In the genomic region with DNA sequence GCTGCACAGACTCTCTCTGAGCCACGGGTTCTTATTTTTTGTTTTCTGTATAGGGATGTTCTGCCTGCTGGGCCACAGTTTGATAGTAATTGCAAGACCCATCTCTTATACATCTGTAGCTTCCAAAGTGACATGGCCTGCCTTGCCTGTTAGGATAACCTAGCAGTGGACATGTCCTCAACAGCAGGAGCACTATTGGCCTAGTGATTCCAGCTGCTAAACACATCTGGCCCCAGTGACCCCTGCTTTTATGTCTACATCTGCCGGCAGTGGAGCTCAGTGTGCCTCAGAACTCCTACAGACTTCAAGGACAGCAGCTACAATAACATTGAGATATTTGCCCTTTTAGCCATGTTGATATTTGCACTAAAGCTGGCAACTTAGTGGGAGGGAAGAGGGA, we compare ENCODE assay signal across 27 mouse cellular contexts. TPM values are rescaled to one million over a fixed set of nuclear protein-coding genes. Genes with fewer than 3 reads are reported as not detected.
DNase-seq lines count a peak whose midpoint lies in the region; ATAC-seq lines count a peak whose summit lies in the region.
"Had no signal": no experiment of that assay in that cellular context is flagged by ENCODE, and none has a peak within 500 bp of the region (broad histone marks: within the 10 kb centered on the region; RNA-seq: fewer than 3 reads in every experiment).

No protein-coding gene starts in this region.

- peak; percentile 57 for DNase-seq in embryo, embryonic 10 days (ENCODE audit: low spot score)
- DNase-seq in embryo, embryonic 9.5 days (ENCODE audit: extremely low spot score), result no peak
- DNase-seq in liver, embryonic 13.5 days, result no peak
- DNase-seq in neural tube, embryonic 10.5 days (ENCODE audit: extremely low spot score, low spot score), result peak; percentile 44
- DNase-seq in neural tube, embryonic 11.5 days (ENCODE audit: low spot score), result peak; percentile 40
- no peak for DNase-seq in kidney, adult 11 months
- DNase-seq: adrenal gland, postnatal 10 days; adrenal gland, postnatal 36 days; cerebellum, adult 11 months; cerebellum, adult 2 months; cerebellum, adult 9-11 months; cerebellum, postnatal 25 days; gastrocnemius, postnatal 25 days; heart, adult 18-20 months; heart, postnatal 14 days; heart, postnatal 4 days had no signal

- 65% methylated on average over 2 of the region's 2 CpGs for WGBS in liver, embryonic 13.5 days (ENCODE audit: insufficient replicate concordance)
- WGBS in liver, embryonic 12.5 days (ENCODE audit: insufficient replicate concordance), result 68% methylated on average over 2 of the region's 2 CpGs
- WGBS in neural tube, embryonic 15.5 days, result 60% methylated on average over 2 of the region's 2 CpGs
- WGBS in neural tube, embryonic 11.5 days, result 47% methylated on average over 2 of the region's 2 CpGs

- H3K4me3 ChIP-seq in liver, embryonic 13.5 days (replicated peaks), result no peak overlapping the region
- H3K4me3 ChIP-seq in liver, embryonic 12.5 days, result no peak overlapping the region
- no peak overlapping the region for H3K4me3 ChIP-seq in neural tube, embryonic 15.5 days (replicated peaks)
- no peak overlapping the region for H3K4me3 ChIP-seq in neural tube, embryonic 11.5 days (ENCODE audit: low read depth, low read length)
- H3K4me3 ChIP-seq: embryonic facial prominence, embryonic 10.5 days; embryonic facial prominence, embryonic 13.5 days; erythroblast, embryonic 14.5 days; forebrain, embryonic 12.5 days; forebrain, embryonic 15.5 days; heart, embryonic 13.5 days; hindbrain, embryonic 13.5 days had no signal

- H3K9me3 ChIP-seq in liver, embryonic 13.5 days (replicated peaks), result no peaks in the 10 kb centered on the region
- H3K9me3 ChIP-seq in liver, embryonic 12.5 days (replicated peaks), result no peaks in the 10 kb centered on the region
- no peaks in the 10 kb centered on the region for H3K9me3 ChIP-seq in neural tube, embryonic 15.5 days (replicated peaks)
- H3K9me3 ChIP-seq in neural tube, embryonic 11.5 days (ENCODE audit: control insufficient read depth, low read length), result no peaks in the 10 kb centered on the region
- H3K9me3 ChIP-seq: embryonic facial prominence, embryonic 10.5 days; embryonic facial prominence, embryonic 13.5 days; forebrain, embryonic 12.5 days; forebrain, embryonic 15.5 days; heart, embryonic 13.5 days; hindbrain, embryonic 13.5 days had no signal

- H3K4me2 ChIP-seq in liver, embryonic 13.5 days, result no peak overlapping the region
- no peak overlapping the region for H3K4me2 ChIP-seq in liver, embryonic 12.5 days
- H3K4me2 ChIP-seq in neural tube, embryonic 15.5 days, result no peak overlapping the region
- no peak overlapping the region for H3K4me2 ChIP-seq in neural tube, embryonic 11.5 days (ENCODE audit: low read depth)
- H3K4me2 ChIP-seq: embryonic facial prominence, embryonic 13.5 days; forebrain, embryonic 12.5 days; forebrain, embryonic 15.5 days; heart, embryonic 13.5 days; hindbrain, embryonic 13.5 days had no signal

- H3K9ac ChIP-seq in liver, embryonic 13.5 days, result no peak overlapping the region
- no peak overlapping the region for H3K9ac ChIP-seq in liver, embryonic 12.5 days
- no peak overlapping the region for H3K9ac ChIP-seq in neural tube, embryonic 15.5 days (replicated peaks)
- no peak overlapping the region for H3K9ac ChIP-seq in neural tube, embryonic 11.5 days (ENCODE audit: low read length)
- H3K9ac ChIP-seq: embryonic facial prominence, embryonic 13.5 days; forebrain, embryonic 12.5 days; forebrain, embryonic 15.5 days; heart, embryonic 13.5 days; hindbrain, embryonic 13.5 days had no signal

- no peaks in the 10 kb centered on the region for H3K36me3 ChIP-seq in liver, embryonic 13.5 days
- peaks cover 3% of the 10 kb centered on the region; the same call in 1 of the 2 replicates for H3K36me3 ChIP-seq in liver, embryonic 12.5 days
- no peaks in the 10 kb centered on the region for H3K36me3 ChIP-seq in neural tube, embryonic 15.5 days
- H3K36me3 ChIP-seq in neural tube, embryonic 11.5 days (ENCODE audit: control insufficient read depth, insufficient read depth, low read length), result no peaks in the 10 kb centered on the region
- H3K36me3 ChIP-seq: embryonic facial prominence, embryonic 10.5 days; embryonic facial prominence, embryonic 13.5 days; forebrain, embryonic 12.5 days; forebrain, embryonic 15.5 days; heart, embryonic 13.5 days; hindbrain, embryonic 13.5 days had no signal

- peak overlapping the region; percentile 50; the same call in 1 of the 2 replicates for H3K27ac ChIP-seq in liver, embryonic 13.5 days
- H3K27ac ChIP-seq in liver, embryonic 12.5 days, result no peak overlapping the region
- H3K27ac ChIP-seq in neural tube, embryonic 15.5 days (replicated peaks), result no peak overlapping the region
- H3K27ac ChIP-seq in neural tube, embryonic 11.5 days (ENCODE audit: low read depth, low read length), result no peak overlapping the region
- H3K27ac ChIP-seq: embryonic facial prominence, embryonic 10.5 days; embryonic facial prominence, embryonic 13.5 days; forebrain, embryonic 12.5 days; forebrain, embryonic 15.5 days; heart, embryonic 13.5 days; hindbrain, embryonic 13.5 days had no signal

- peaks cover 34% of the 10 kb centered on the region for H3K4me1 ChIP-seq in liver, embryonic 13.5 days (replicated peaks)
- H3K4me1 ChIP-seq in liver, embryonic 12.5 days, result peaks cover 39% of the 10 kb centered on the region
- no peaks in the 10 kb centered on the region for H3K4me1 ChIP-seq in neural tube, embryonic 15.5 days
- no peaks in the 10 kb centered on the region for H3K4me1 ChIP-seq in neural tube, embryonic 11.5 days (ENCODE audit: control insufficient read depth, insufficient read depth, low read length)
- H3K4me1 ChIP-seq: embryonic facial prominence, embryonic 10.5 days; embryonic facial prominence, embryonic 13.5 days; forebrain, embryonic 12.5 days; forebrain, embryonic 15.5 days; heart, embryonic 13.5 days; hindbrain, embryonic 13.5 days had no signal

- no peaks in the 10 kb centered on the region for H3K27me3 ChIP-seq in liver, embryonic 13.5 days
- no peaks in the 10 kb centered on the region for H3K27me3 ChIP-seq in liver, embryonic 12.5 days (replicated peaks)
- no peaks in the 10 kb centered on the region for H3K27me3 ChIP-seq in neural tube, embryonic 15.5 days (replicated peaks)
- no peaks in the 10 kb centered on the region for H3K27me3 ChIP-seq in neural tube, embryonic 11.5 days (ENCODE audit: control insufficient read depth, insufficient read depth, low read length)
- H3K27me3 ChIP-seq: embryonic facial prominence, embryonic 13.5 days; forebrain, embryonic 12.5 days; forebrain, embryonic 15.5 days; heart, embryonic 13.5 days; hindbrain, embryonic 13.5 days; Patski had no signal

- no peak for ATAC-seq in liver, embryonic 13.5 days (ENCODE audit: low read depth)
- ATAC-seq in liver, embryonic 12.5 days, result no peak
- ATAC-seq in neural tube, embryonic 15.5 days (ENCODE audit: low FRiP score), result no peak
- ATAC-seq in neural tube, embryonic 11.5 days (ENCODE audit: insufficient read depth, low FRiP score, low TSS enrichment), result no peak
- ATAC-seq: forebrain, embryonic 15.5 days; hindbrain, embryonic 16.5 days; Patski had no signal

RNA-seq across cellular contexts. Expression of a gene that starts 9.5 kb away (rescaled TPM):
- polyA plus RNA-seq in liver, embryonic 13.5 days (2015; fragmentation: Nextera tagmentation; extraction: Ambion mirVana), result 249 and 260 TPM in 2 replicates
- polyA plus RNA-seq in liver, embryonic 12.5 days (2016; fragmentation: Nextera tagmentation; extraction: Ambion mirVana), result 220 and 223 TPM in 2 replicates
- polyA plus RNA-seq in neural tube, embryonic 15.5 days (2015; fragmentation: Nextera tagmentation; extraction: Ambion mirVana), result 19.1 and 52.7 TPM in 2 replicates
- polyA plus RNA-seq in neural tube, embryonic 11.5 days (2014; fragmentation: Nextera tagmentation; extraction: Ambion mirVana), result 38.5 and 45.2 TPM in 2 replicates

RNA-seq across cellular contexts. Expression of a gene that starts 14.1 kb away (rescaled TPM):
- polyA plus RNA-seq in liver, embryonic 13.5 days (2015; fragmentation: Nextera tagmentation; extraction: Ambion mirVana), result 15.8 and 21.9 TPM in 2 replicates
- 21.8 and 23.0 TPM in 2 replicates for polyA plus RNA-seq in liver, embryonic 12.5 days (2016; fragmentation: Nextera tagmentation; extraction: Ambion mirVana)
- 19.0 and 23.2 TPM in 2 replicates for polyA plus RNA-seq in neural tube, embryonic 15.5 days (2015; fragmentation: Nextera tagmentation; extraction: Ambion mirVana)
- 11.2 and 14.7 TPM in 2 replicates for polyA plus RNA-seq in neural tube, embryonic 11.5 days (2014; fragmentation: Nextera tagmentation; extraction: Ambion mirVana)

RNA-seq across cellular contexts. Expression of a gene that starts 19.7 kb away (rescaled TPM):
- 99.0 and 99.7 TPM in 2 replicates for polyA plus RNA-seq in liver, embryonic 13.5 days (2015; fragmentation: Nextera tagmentation; extraction: Ambion mirVana)
- polyA plus RNA-seq in liver, embryonic 12.5 days (2016; fragmentation: Nextera tagmentation; extraction: Ambion mirVana), result 105 and 109 TPM in 2 replicates
- 20.4 and 25.7 TPM in 2 replicates for polyA plus RNA-seq in neural tube, embryonic 15.5 days (2015; fragmentation: Nextera tagmentation; extraction: Ambion mirVana)
- polyA plus RNA-seq in neural tube, embryonic 11.5 days (2014; fragmentation: Nextera tagmentation; extraction: Ambion mirVana), result 13.4 and 16.3 TPM in 2 replicates

RNA-seq across cellular contexts. Expression of a gene that starts 33.2 kb away (rescaled TPM):
- polyA plus RNA-seq in liver, embryonic 13.5 days (2015; fragmentation: Nextera tagmentation; extraction: Ambion mirVana), result 76.9 and 82.6 TPM in 2 replicates
- polyA plus RNA-seq in liver, embryonic 12.5 days (2016; fragmentation: Nextera tagmentation; extraction: Ambion mirVana), result 80.0 and 83.0 TPM in 2 replicates
- polyA plus RNA-seq in neural tube, embryonic 15.5 days (2015; fragmentation: Nextera tagmentation; extraction: Ambion mirVana), result 145 and 147 TPM in 2 replicates
- polyA plus RNA-seq in neural tube, embryonic 11.5 days (2014; fragmentation: Nextera tagmentation; extraction: Ambion mirVana), result 106 and 114 TPM in 2 replicates

RNA-seq across cellular contexts. Expression of a gene that starts 39.4 kb away (rescaled TPM):
- polyA plus RNA-seq in liver, embryonic 13.5 days (2015; fragmentation: Nextera tagmentation; extraction: Ambion mirVana), result 235 and 254 TPM in 2 replicates
- 318 and 321 TPM in 2 replicates for polyA plus RNA-seq in liver, embryonic 12.5 days (2016; fragmentation: Nextera tagmentation; extraction: Ambion mirVana)
- polyA plus RNA-seq in neural tube, embryonic 15.5 days (2015; fragmentation: Nextera tagmentation; extraction: Ambion mirVana), result 341 and 365 TPM in 2 replicates
- 449 TPM in 2 replicates for polyA plus RNA-seq in neural tube, embryonic 11.5 days (2014; fragmentation: Nextera tagmentation; extraction: Ambion mirVana)

Comparison
In these comparisons a context has a peak if more than half of its experiments do, and no peak if none do; other contexts are left out.
1. DNase-seq: peak in embryo, embryonic 10 days (single experiment), neural tube, embryonic 10.5 days (single experiment) and neural tube, embryonic 11.5 days (single experiment); none in embryo, embryonic 9.5 days (single experiment), liver, embryonic 13.5 days (single experiment) and kidney, adult 11 months (single experiment).